Mouse (Mus musculus) mouse trophoblast stem cell (cell line): ENCODE data around the gene Bnipl.

Source experiments
- in situ Hi-C, 2 experiments: fragments of 300-500 bp; cut with MseI, MboI; formaldehyde crosslinking; loops; 2 replicates in 1 of 2; 3 replicates in 1 of 2; pipeline ENCODE4 v1.15.1; 2025

Bnipl gene

GRCm38 (mm10) chr3:95250783-95251424 is at the start of gene Bnipl:
Gene Bnipl (minus strand): TSS chr3:95251193.
- in situ Hi-C loops = no loop called here

DNA sequence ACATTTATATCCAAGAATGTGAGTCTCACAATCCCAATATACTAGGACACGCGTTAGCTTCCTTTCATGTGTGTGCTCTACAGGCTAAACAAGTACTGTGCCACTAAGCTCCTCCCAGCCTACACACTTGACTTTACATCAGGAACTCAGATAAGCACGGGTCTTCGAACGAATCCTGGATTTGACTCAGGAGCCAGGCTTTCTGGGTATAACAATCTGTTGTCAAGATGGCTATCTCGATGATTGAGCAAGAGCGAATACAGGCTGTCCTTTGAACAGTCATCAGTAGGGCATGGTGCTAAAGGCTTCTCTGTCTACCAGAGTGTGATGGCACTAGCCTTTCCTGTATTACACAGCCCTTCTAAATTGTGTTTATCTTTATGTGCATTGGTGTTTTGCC is 47.0 kb upstream of the Bnipl start:
- in situ Hi-C loops = no loop called here

- in situ Hi-C loops = no loop called here
These were observed 45.1 kb upstream of the Bnipl start for GRCm38 (mm10) chr3:95296103-95296469.

DNA sequence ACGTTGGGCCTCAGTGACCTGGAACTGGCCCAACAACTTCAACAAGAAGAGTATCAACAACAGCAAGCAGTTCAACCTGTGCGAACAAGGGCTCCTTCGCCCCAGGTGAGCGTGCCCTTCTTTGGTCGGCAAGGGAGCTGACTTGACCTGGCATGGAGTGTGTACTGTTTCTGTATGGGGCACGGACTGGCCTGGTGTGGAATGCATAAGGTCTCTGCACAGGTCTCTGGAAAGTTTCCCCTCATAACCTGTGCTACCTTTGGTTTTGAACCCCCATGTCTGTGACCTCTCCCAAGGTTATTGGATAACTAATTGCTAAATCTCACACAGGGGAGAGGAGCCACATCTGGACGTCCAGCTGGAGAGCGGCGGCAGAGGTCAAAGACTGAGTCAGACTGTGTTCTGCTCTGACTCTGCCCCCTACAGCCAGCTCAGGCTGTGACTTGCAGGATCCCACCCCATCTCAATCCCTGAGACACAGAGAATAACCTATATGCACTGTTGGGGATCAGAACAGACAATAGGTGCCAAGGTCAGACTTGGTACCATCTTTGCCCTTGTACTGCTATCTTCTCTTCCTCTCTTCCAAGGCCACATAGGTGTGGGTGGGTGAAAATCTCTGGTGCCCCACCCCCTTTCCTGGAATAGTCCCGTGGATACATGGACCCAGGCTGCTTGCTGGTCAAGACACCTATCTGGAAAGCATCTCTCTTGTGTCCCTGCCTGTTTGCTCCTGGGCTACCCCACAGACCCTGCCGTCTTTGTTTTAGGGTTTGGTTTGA is 44.5 kb upstream of the Bnipl start:
- in situ Hi-C loops = no loop called here

GRCm38 (mm10) chr3:95294718-95295117 is 43.7 kb upstream of the Bnipl start:
- in situ Hi-C loops = no loop called here

DNA sequence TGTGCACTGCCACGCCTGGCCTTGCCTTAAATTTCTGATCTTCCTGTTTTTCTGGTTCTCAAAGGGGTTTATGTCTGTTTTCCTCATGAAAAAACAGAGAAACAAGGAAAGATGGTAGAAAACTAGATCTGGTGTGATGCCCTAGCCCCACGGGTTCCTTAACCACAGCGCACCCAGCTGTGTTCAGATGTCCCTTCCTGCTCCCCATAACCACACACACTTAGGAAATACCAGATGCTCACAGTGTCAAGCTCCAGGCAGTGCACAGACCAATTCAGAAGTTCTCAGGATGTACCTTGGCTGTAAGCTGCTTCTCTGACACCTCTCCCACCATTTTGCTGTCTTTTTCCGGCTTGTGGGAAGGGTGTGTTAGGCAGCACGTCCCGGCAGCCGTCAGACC is 43.3 kb upstream of the Bnipl start:
- in situ Hi-C loops = no loop called here

DNA sequence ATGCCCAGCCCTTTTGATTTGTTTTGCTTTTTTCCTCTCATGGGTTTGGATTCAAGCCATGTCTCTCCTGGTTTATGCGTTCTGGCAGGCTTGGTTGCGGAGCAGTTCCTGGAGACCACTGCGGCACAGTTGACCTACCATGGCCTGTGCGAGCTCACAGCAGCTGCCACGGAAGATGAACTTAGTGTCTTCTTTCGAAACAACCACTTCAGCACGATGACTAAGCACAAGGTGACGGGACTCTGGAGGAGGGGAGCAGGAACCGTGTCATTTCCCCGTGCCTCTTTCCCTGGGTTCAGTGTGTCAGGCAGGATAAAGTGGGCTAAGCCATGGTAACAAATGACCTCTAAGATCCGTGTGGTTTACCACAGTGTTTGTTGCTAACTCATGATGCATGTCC is 42.5 kb upstream of the Bnipl start:
- in situ Hi-C loops = no loop called here

DNA sequence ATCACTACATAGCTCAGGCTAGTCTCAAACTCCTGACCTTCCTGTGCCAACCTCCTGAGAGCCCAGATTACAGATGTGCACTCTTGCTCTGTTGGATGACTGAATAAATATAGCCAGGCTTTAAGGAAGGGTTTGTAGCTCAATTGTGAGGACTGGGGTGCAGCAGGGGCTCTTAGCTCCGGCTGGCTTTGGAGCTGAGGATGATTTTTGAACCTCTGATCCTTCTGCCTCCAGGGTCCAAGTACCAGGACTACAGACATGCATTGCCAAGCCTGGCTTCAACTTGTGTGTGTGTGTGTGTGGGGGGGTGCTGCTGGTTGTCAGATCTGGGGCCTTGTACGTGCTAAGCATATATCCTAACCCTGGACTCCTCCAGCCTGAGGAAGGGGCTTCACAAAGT is 41.9 kb upstream of the Bnipl start:
- in situ Hi-C loops = no loop called here

DNA sequence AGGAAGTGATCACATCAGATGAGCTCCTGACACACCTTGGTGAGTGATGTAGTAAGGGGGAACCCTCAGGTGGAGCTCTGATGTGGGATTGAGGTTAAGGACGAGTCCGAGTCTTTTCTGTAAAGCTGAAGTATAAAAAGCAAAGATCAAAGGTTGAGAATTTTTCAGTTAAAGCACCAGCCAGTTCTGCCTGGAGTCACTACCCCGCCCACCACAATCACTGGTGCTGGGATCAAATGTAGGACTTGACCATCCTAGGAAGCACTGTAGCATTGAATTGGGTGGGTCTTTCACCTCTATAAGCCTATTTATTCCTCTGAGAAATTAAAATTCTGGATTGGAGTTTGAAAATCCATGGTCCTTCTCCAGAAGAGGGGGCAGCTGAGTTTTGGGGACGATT is 40.0 kb upstream of the Bnipl start:
- in situ Hi-C loops = no loop called here

- in situ Hi-C loops = no loop called here
These were observed 39.2 kb upstream of the Bnipl start for GRCm38 (mm10) chr3:95290156-95290555.

DNA sequence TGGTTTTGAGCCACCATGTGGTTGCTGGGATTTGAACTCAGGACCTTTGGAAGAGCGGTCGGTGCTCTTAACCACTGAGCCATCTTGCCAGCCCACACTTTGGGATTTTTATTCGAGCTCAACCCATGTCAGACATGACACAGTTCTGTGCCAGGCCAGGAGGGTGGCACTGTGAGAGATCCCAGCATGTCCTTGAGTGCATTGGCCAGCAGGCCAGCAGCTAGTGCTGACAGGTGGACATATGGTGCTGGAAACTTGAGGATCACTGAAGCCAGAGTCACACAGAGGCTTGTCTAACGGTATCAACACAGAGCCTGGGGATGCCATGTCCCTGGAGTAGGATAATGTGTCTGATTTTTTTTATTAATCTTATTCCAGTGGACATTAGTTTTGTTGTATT is 38.4 kb upstream of the Bnipl start:
- in situ Hi-C loops = no loop called here

GRCm38 (mm10) chr3:95287541-95287940 is 36.5 kb upstream of the Bnipl start:
- in situ Hi-C loops = no loop called here

GRCm38 (mm10) chr3:95286510-95286909 is 35.5 kb upstream of the Bnipl start:
- in situ Hi-C loops = no loop called here

- in situ Hi-C loops = no loop called here
These were observed 35.0 kb upstream of the Bnipl start for GRCm38 (mm10) chr3:95286011-95286410.

- in situ Hi-C loops = no loop called here
These were observed 34.4 kb upstream of the Bnipl start for GRCm38 (mm10) chr3:95285390-95285789.

- in situ Hi-C loops = no loop called here
These were observed 33.7 kb upstream of the Bnipl start for GRCm38 (mm10) chr3:95284501-95285281.

DNA sequence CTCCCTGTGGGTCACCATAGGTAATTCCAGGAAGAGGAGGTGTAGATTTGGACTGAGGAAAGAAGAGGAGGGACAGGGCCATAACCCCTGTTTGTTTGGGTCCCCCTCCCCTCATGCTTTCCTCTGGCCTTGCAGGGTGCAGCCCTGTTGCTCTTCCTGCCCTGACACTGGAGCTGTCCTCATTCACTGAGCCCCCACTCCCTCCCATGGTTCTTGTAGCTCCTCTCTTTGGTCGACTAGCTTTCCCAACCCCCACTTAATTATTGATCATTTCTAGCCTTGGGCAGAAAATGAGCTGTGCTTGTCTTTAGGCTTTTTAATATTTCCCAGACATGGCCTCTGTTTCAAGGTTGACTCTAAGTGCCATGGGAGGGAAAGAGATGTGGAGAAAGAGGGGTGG is 33.1 kb upstream of the Bnipl start:
- in situ Hi-C loops = no loop called here

- in situ Hi-C loops = no loop called here
These were observed 32.6 kb upstream of the Bnipl start for GRCm38 (mm10) chr3:95283589-95283941.

- in situ Hi-C loops = no loop called here
These were observed 32.0 kb upstream of the Bnipl start for GRCm38 (mm10) chr3:95282865-95283588.

DNA sequence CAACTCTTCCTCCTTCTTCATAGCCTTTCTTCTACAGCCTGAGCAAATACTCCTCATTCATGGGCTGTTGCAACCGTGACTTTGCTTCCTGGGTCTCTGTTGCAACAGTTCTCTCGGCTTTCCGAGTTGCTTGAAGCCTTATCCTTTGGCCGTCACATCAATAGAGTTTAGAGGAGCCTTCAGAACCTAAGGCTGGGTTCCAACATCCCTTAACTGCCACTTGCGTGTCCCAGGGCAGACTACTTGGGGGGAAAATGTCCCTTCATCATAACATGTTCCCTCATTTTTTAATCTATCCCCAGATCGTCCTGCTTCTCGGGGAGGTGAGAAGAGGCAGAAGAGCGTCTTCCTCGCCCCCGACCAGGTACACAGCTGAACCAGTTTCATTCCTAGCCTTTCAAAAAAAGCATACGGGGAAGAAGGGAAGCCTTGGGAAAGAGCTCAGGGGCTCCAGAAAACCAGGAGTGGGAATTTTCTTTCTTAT is 31.4 kb upstream of the Bnipl start:
- in situ Hi-C loops = no loop called here

GRCm38 (mm10) chr3:95281216-95282126 is 30.5 kb upstream of the Bnipl start, which contains the start of the genes Mindy1 and Prune1:
Gene Mindy1 (plus strand): TSS chr3:95281345.
Gene Prune1 (minus strand): TSS chr3:95282076.
- in situ Hi-C loops = no loop called here
